Mouse (Mus musculus) liver, postnatal 0 days (tissue): Measurements from ENCODE around the gene Igfbp6. TPM values are rescaled to one million over a fixed set of nuclear protein-coding genes. Genes with fewer than 3 reads are reported as not detected.
A peak's percentile ranks its signal among the peaks of the same experiment; 100 is the strongest.

Experiments
- ATAC-seq: fragments of 200-750 bp; cut with Nextera tagmentation; 2 replicates; pipeline ENCODE4 v1.8.0; 2017; ENCODE audit warnings: mild to moderate bottlenecking, moderate library complexity
- DNase-seq: peaks from one replicate; pipeline ENCODE4 v3.0.0-alpha.2; 2016
- H3K27ac ChIP-seq: fragments of 300-500 bp; sonication (generic); 2 replicates; pipeline ENCODE4 v1.5.1; 2014; ENCODE audit warnings: antibody characterized with exemption, moderate library complexity, mild to moderate bottlenecking, low read depth
- H3K27me3 ChIP-seq: fragments of 300-500 bp; sonication (generic); 2 replicates; pipeline ENCODE4 v1.6.1; 2014; ENCODE audit warnings: low read length, control low read depth, mixed read lengths; ENCODE audit not compliant: insufficient read depth
- H3K36me3 ChIP-seq: fragments of 300-500 bp; sonication (generic); replicated peaks from 2 replicates; pipeline ENCODE4 v1.6.1; 2014; ENCODE audit warnings: mild to moderate bottlenecking, control low read depth, low read length, moderate library complexity, mixed read lengths; ENCODE audit not compliant: insufficient read depth
- H3K4me1 ChIP-seq: fragments of 300-500 bp; sonication (generic); 2 replicates; pipeline ENCODE4 v1.6.1; 2014; ENCODE audit warnings: antibody characterized with exemption, mild to moderate bottlenecking, control low read depth; ENCODE audit not compliant: insufficient read depth
- H3K4me2 ChIP-seq: fragments of 300-500 bp; sonication (generic); 2 replicates; pipeline ENCODE4 v1.6.1; 2014; ENCODE audit warnings: low read depth, mild to moderate bottlenecking, low read length, moderate library complexity, mixed read lengths
- H3K4me3 ChIP-seq: fragments of 300-500 bp; sonication (generic); 2 replicates; pipeline ENCODE4 v1.5.1; 2014; ENCODE audit warnings: low read depth, low read length
- H3K9ac ChIP-seq: fragments of 300-500 bp; sonication (generic); replicated peaks from 2 replicates; pipeline ENCODE4 v1.6.1; 2014; ENCODE audit warnings: mild to moderate bottlenecking, moderate library complexity
- H3K9me3 ChIP-seq: fragments of 300-500 bp; sonication (generic); 2 replicates; pipeline ENCODE4 v1.6.1; 2016; ENCODE audit warnings: mild to moderate bottlenecking, control low read depth, low read length, mixed read lengths
- CTCF ChIP-seq: sonication (generic); IDR thresholded peaks from 2 replicates; pipeline ENCODE4 v1.5.1; 2016; ENCODE audit warnings: antibody characterized with exemption, low read depth
- EP300 ChIP-seq: IDR thresholded peaks from 2 replicates; pipeline ENCODE4 v1.6.1; 2016; ENCODE audit warnings: antibody characterized with exemption, low read depth, mild to moderate bottlenecking
- WGBS: fragments of 180-500 bp; shearing (Covaris S2); extraction: QIAGEN DNeasy Blood & Tissue Kit; methylation state at CpG from one replicate; pipeline ENCODE4 v1.1.7; 2014; ENCODE audit not compliant: insufficient replicate concordance; 5-methylcytosine and 5-hydroxymethylcytosine counted together
- polyA plus RNA-seq: library from polyadenylated mRNA; unstranded; fragments of >200 nt; fragmentation: Nextera tagmentation; extraction: Ambion mirVana; gene quantifications from 2 replicates; pipeline ENCODE4 v1.2.1, GENCODE M21; 2015

Igfbp6 gene
- polyA plus RNA-seq, 1 experiment from 2014 or later: 5.9 TPM

GRCm38 (mm10) chr15:102103947-102104555 is 40.1 kb upstream of the Igfbp6 start:
- H3K4me2 ChIP-seq: peak overlapping the region; percentile 85
- no peaks in the 10 kb centered on the region for H3K9me3 ChIP-seq
- ATAC-seq: peak; percentile 62
- 36% methylated on average over 12 of the region's 12 CpGs for WGBS
- H3K27me3 ChIP-seq: 0 out of 2 replicates have a peak, but pooled peaks cover 8% of the 10 kb centered on the region
- DNase-seq: peak; percentile 82
- H3K36me3 ChIP-seq: peaks cover 4% of the 10 kb centered on the region; the same call in 1 of the 2 replicates
- peak overlapping the region; percentile 41 for H3K4me3 ChIP-seq
- TF ChIP-seq CTCF (no peak), EP300 (peak; percentile 71; the same call in 1 of the 2 replicates)
- H3K27ac ChIP-seq: peak overlapping the region; percentile 77
- peaks cover 61% of the 10 kb centered on the region for H3K4me1 ChIP-seq
- H3K9ac ChIP-seq: peak overlapping the region; percentile 74

- 34% methylated on average over 5 of the region's 5 CpGs for WGBS
- peak overlapping the region; percentile 71 for H3K27ac ChIP-seq
These were observed 38.8 kb upstream of the Igfbp6 start for GRCm38 (mm10) chr15:102105360-102105759.

GRCm38 (mm10) chr15:102105764-102106730 is 38.1 kb upstream of the Igfbp6 start:
- Histone ChIP-seq H3K9ac (no peak overlapping the region), H3K27me3 (0 out of 2 replicates have a peak, but pooled peaks cover 8% of the 10 kb centered on the region), H3K4me1 (peaks cover 55% of the 10 kb centered on the region), H3K36me3 (peaks cover 17% of the 10 kb centered on the region), H3K4me3 (peak overlapping the region; percentile 4; the same call in 1 of the 2 replicates), H3K27ac (no peak overlapping the region), H3K4me2 (peak overlapping the region; percentile 64), H3K9me3 (no peaks in the 10 kb centered on the region)
- DNase-seq (peak; percentile 56), ATAC-seq (no peak)
- TF ChIP-seq CTCF (peak; percentile 45), EP300 (no peak)
- 25% methylated on average over 17 of the region's 18 CpGs for WGBS

More at GRCm38 (mm10) chr15:102105360-102105759, 38.8 kb upstream of the Igfbp6 start:
- TF ChIP-seq EP300 (no peak), CTCF (no peak)
- 0 out of 2 replicates have a peak, but pooled peaks cover 8% of the 10 kb centered on the region for H3K27me3 ChIP-seq
- DNase-seq (peak; percentile 72), ATAC-seq (peak; percentile 38)
- peaks cover 61% of the 10 kb centered on the region for H3K4me1 ChIP-seq
- 0 out of 2 replicates have a peak overlapping the region, but pooled peaks have one; percentile 4 for H3K4me3 ChIP-seq
- peaks cover 10% of the 10 kb centered on the region for H3K36me3 ChIP-seq
- H3K4me2 ChIP-seq: peak overlapping the region; percentile 85
- H3K9ac ChIP-seq: no peak overlapping the region
- no peaks in the 10 kb centered on the region for H3K9me3 ChIP-seq

GRCm38 (mm10) chr15:102106754-102107456 is 37.3 kb upstream of the Igfbp6 start:
- TF ChIP-seq CTCF: no peak
- no peak for TF ChIP-seq EP300
- Histone ChIP-seq H3K9ac (no peak overlapping the region; the same call in 1 of the 2 replicates), H3K36me3 (peaks cover 22% of the 10 kb centered on the region), H3K9me3 (no peaks in the 10 kb centered on the region), H3K4me3 (peak overlapping the region; percentile 4; the same call in 1 of the 2 replicates), H3K4me2 (peak overlapping the region; percentile 64), H3K27me3 (0 out of 2 replicates have a peak, but pooled peaks cover 8% of the 10 kb centered on the region), H3K27ac (peak overlapping the region; percentile 39; the same call in 1 of the 2 replicates), H3K4me1 (peaks cover 49% of the 10 kb centered on the region)
- peak; percentile 35 for ATAC-seq
- WGBS: 29% methylated on average over 38 of the region's 38 CpGs
- DNase-seq: peak; percentile 81

GRCm38 (mm10) chr15:102107689-102108573 is 36.2 kb upstream of the Igfbp6 start:
- WGBS: 43% methylated on average over 13 of the region's 13 CpGs
- H3K4me2 ChIP-seq: 0 out of 2 replicates have a peak overlapping the region, but pooled peaks have one; percentile 64
- no peak overlapping the region for H3K4me3 ChIP-seq
- H3K36me3 ChIP-seq: peaks cover 24% of the 10 kb centered on the region
- no peak for ATAC-seq
- H3K9me3 ChIP-seq: no peaks in the 10 kb centered on the region
- 0 out of 2 replicates have a peak, but pooled peaks cover 8% of the 10 kb centered on the region for H3K27me3 ChIP-seq
- DNase-seq: peak; percentile 78
- H3K27ac ChIP-seq: no peak overlapping the region; the same call in 1 of the 2 replicates
- peaks cover 40% of the 10 kb centered on the region for H3K4me1 ChIP-seq
- H3K9ac ChIP-seq: no peak overlapping the region
- TF ChIP-seq CTCF (peak; percentile 84), EP300 (no peak)
